Mouse (Mus musculus) embryonic facial prominence, embryonic 10.5 days (tissue): ENCODE results near the gene A030003K21Rik. TPM values are rescaled to one million over a fixed set of nuclear protein-coding genes. Genes with fewer than 3 reads are reported as not detected.

Experiments used
- DNase-seq: peaks from one replicate; pipeline ENCODE4 v3.0.0-alpha.2; 2017; ENCODE audit warnings: low spot score
- H3K27ac ChIP-seq: fragments of 300-500 bp; sonication (generic); replicated peaks from 2 replicates; pipeline ENCODE4 v1.5.1; 2016; ENCODE audit warnings: mild to moderate bottlenecking
- H3K27me3 ChIP-seq: fragments of 300-500 bp; sonication (generic); replicated peaks from 2 replicates; pipeline ENCODE4 v1.6.1; 2016; ENCODE audit warnings: low read depth, mild to moderate bottlenecking; ENCODE audit not compliant: poor library complexity, severe bottlenecking
- H3K36me3 ChIP-seq: fragments of 300-500 bp; sonication (generic); replicated peaks from 2 replicates; pipeline ENCODE4 v1.6.1; 2016; ENCODE audit warnings: mild to moderate bottlenecking, moderate library complexity
- H3K4me1 ChIP-seq: fragments of 300-500 bp; sonication (generic); 2 replicates; pipeline ENCODE4 v1.6.1; 2016
- H3K4me3 ChIP-seq: fragments of 300-500 bp; sonication (generic); 2 replicates; pipeline ENCODE4 v1.5.1; 2016; ENCODE audit warnings: mild to moderate bottlenecking, moderate library complexity
- H3K9me3 ChIP-seq: fragments of 300-500 bp; sonication (generic); 2 replicates; pipeline ENCODE4 v1.6.1; 2016; ENCODE audit warnings: mild to moderate bottlenecking
- WGBS: fragments of 180-500 bp; shearing (Covaris S2); methylation state at CpG from one replicate; pipeline ENCODE4 v1.1.7; 2016; 5-methylcytosine and 5-hydroxymethylcytosine counted together
- polyA plus RNA-seq: library from polyadenylated mRNA; unstranded; fragments of >200 nt; fragmentation: Nextera tagmentation; extraction: Ambion mirVana; gene quantifications from 2 replicates; pipeline ENCODE4 v1.2.1, GENCODE M21; 2016

A030003K21Rik gene
- polyA plus RNA-seq, 1 experiment from 2014 or later: not detected

GRCm38 (mm10) chr1:82900567-82900966 lies 42.6 kb downstream of the A030003K21Rik start:
- peaks cover 66% of the 10 kb centered on the region for H3K36me3 ChIP-seq
- WGBS: 91% methylated on average over 1 of the region's 1 CpGs
- no peak overlapping the region for H3K4me3 ChIP-seq
- H3K4me1 ChIP-seq: no peaks in the 10 kb centered on the region
- H3K27me3 ChIP-seq: no peaks in the 10 kb centered on the region
- DNase-seq: no peak
- no peaks in the 10 kb centered on the region for H3K9me3 ChIP-seq
- no peak overlapping the region for H3K27ac ChIP-seq

- WGBS: 94% methylated on average over 7 of the region's 7 CpGs
These were observed 49.9 kb downstream of the A030003K21Rik start for GRCm38 (mm10) chr1:82893269-82893668.

More at GRCm38 (mm10) chr1:82893269-82893668, 49.9 kb downstream of the A030003K21Rik start:
- DNase-seq: no peak
- Histone ChIP-seq H3K27ac (no peak overlapping the region), H3K36me3 (peaks cover 81% of the 10 kb centered on the region), H3K4me1 (no peaks in the 10 kb centered on the region), H3K4me3 (no peak overlapping the region), H3K9me3 (no peaks in the 10 kb centered on the region), H3K27me3 (no peaks in the 10 kb centered on the region)

Other genes starting within 250 kb of the A030003K21Rik start
- gene Mff, start 218.5 kb downstream of the A030003K21Rik start, polyA plus RNA-seq: 193 and 203 TPM in 2 replicates
- 0.25 TPM in 1 of 2 replicates, not detected in the other for gene Tm4sf20, start 174.9 kb downstream of the A030003K21Rik start, polyA plus RNA-seq
- gene Gm47791, start 172.1 kb downstream of the A030003K21Rik start, polyA plus RNA-seq: not detected in 2 replicates
- gene Agfg1, start 103.9 kb downstream of the A030003K21Rik start, polyA plus RNA-seq: 32.3 and 35.4 TPM in 2 replicates
- gene A030005L19Rik, start 30.1 kb downstream of the A030003K21Rik start, polyA plus RNA-seq: 0.25 TPM in 1 of 2 replicates, not detected in the other
- not detected in 2 replicates for gene A030014E15Rik, start 18.5 kb downstream of the A030003K21Rik start, polyA plus RNA-seq
- not detected in 2 replicates for gene Gm6217, start 12.0 kb downstream of the A030003K21Rik start, polyA plus RNA-seq
- not detected in 2 replicates for gene Gm7544, start 12.6 kb upstream of the A030003K21Rik start, polyA plus RNA-seq
- not detected in 2 replicates for gene Gm47955, start 16.9 kb upstream of the A030003K21Rik start, polyA plus RNA-seq
- gene Gm47959, start 57.2 kb upstream of the A030003K21Rik start, polyA plus RNA-seq: not detected in 2 replicates
- gene Slc19a3, start 95.1 kb upstream of the A030003K21Rik start, polyA plus RNA-seq: 0.25 and 0.30 TPM in 2 replicates
- gene Krtap28-10, start 99.1 kb upstream of the A030003K21Rik start, polyA plus RNA-seq: not detected in 2 replicates
- gene Gm47969, start 101.5 kb upstream of the A030003K21Rik start, polyA plus RNA-seq: not detected in 2 replicates
- not detected in 2 replicates for gene A030005K14Rik, start 116.0 kb upstream of the A030003K21Rik start, polyA plus RNA-seq
- gene Krtap28-13, start 117.5 kb upstream of the A030003K21Rik start, polyA plus RNA-seq: not detected in 2 replicates
- not detected in 2 replicates for gene Ccl20, start 173.4 kb upstream of the A030003K21Rik start, polyA plus RNA-seq
- 0.18 TPM in 1 of 2 replicates, not detected in the other for gene Daw1, start 216.4 kb upstream of the A030003K21Rik start, polyA plus RNA-seq